Mouse (Mus musculus): ENCODE measurements around the gene Gm11569.
"Not testable (repeated sequence)": the region's sequence is repeated elsewhere in the genome, so short reads cannot be mapped to it uniquely, and the experiment has no call there.

Gene Gm11569

GRCm38 (mm10) chr11:99798832-99799231 is at the start of gene Gm11569:
Gene Gm11569 (minus strand): TSS chr11:99798932.
- not testable (repeated sequence) for DNase-seq

- DNase-seq, result no peak
Observed at GRCm38 (mm10) chr11:99846746-99847145, 48.0 kb upstream of the Gm11569 start.

- no peak for DNase-seq
Observed at GRCm38 (mm10) chr11:99842185-99842584, 43.5 kb upstream of the Gm11569 start.

- DNase-seq, result no peak
Observed at GRCm38 (mm10) chr11:99837966-99838365, 39.2 kb upstream of the Gm11569 start, which contains the start of gene 2300003K06Rik. Gene 2300003K06Rik (minus strand): TSS chr11:99838066.

- not testable (repeated sequence) for DNase-seq
Observed at GRCm38 (mm10) chr11:99815566-99815965, 16.8 kb upstream of the Gm11569 start, which contains the start of gene Gm11564. Gene Gm11564 (minus strand): TSS chr11:99815666.

GRCm38 (mm10) chr11:99809792-99810191 is 11.1 kb upstream of the Gm11569 start, which contains the start of gene Krtap4-13:
Gene Krtap4-13 (minus strand): TSS chr11:99809892.
- not testable (repeated sequence) for DNase-seq

GRCm38 (mm10) chr11:99804346-99804745 is 5.6 kb upstream of the Gm11569 start, which contains the start of gene Gm11554:
Gene Gm11554 (minus strand): TSS chr11:99804446.
- not testable (repeated sequence) for DNase-seq

- no peak for DNase-seq
Observed at GRCm38 (mm10) chr11:99793367-99793766, 5.4 kb downstream of the Gm11569 start, which contains the start of gene Gm11596. Gene Gm11596 (minus strand): TSS chr11:99793467.

- DNase-seq, result not testable (repeated sequence)
Observed at GRCm38 (mm10) chr11:99784900-99785299, 13.8 kb downstream of the Gm11569 start, which contains the start of gene Krtap4-9. Gene Krtap4-9 (plus strand): TSS chr11:99785200.

- no peak for DNase-seq
Observed at GRCm38 (mm10) chr11:99780604-99781003, 18.1 kb downstream of the Gm11569 start, which contains the start of gene Krtap4-8. Gene Krtap4-8 (minus strand): TSS chr11:99780704.

- no peak for DNase-seq
Observed at GRCm38 (mm10) chr11:99778401-99778800, 20.3 kb downstream of the Gm11569 start.

- not testable (repeated sequence) for DNase-seq
Observed at GRCm38 (mm10) chr11:99772813-99773212, 25.9 kb downstream of the Gm11569 start, which contains the start of gene Gm11595. Gene Gm11595 (minus strand): TSS chr11:99772913.

GRCm38 (mm10) chr11:99768410-99768809 is 30.3 kb downstream of the Gm11569 start:
- no peak for DNase-seq

GRCm38 (mm10) chr11:99758877-99759276 is 39.9 kb downstream of the Gm11569 start:
- no peak for DNase-seq

Data from kidney, postnatal 10 days (tissue).